Mouse (Mus musculus) erythroid progenitor cell, adult 5-6 weeks (primary cell): ENCODE measurements around the gene Zfp385b. TPM values are rescaled to one million over a fixed set of nuclear protein-coding genes. Genes with fewer than 3 reads are reported as not detected.

Source experiments
- ATAC-seq: replicated peaks from 2 replicates; pipeline ENCODE4 v1.8.0; 2016; ENCODE audit warnings: moderate number of reproducible peaks, mild to moderate bottlenecking, moderate TSS enrichment, inconsistent platforms; ENCODE audit not compliant: poor library complexity, low FRiP score, severe bottlenecking
- total RNA-seq, 2 experiments: library from RNA; stranded (forward) in 1 of 2; stranded (reverse) in 1 of 2; fragments of 150-400 nt in 1 of 2; fragments of 186-747, 209-891 nt in 1 of 2; gene quantifications; 2 replicates each; pipeline versions ENCODE4 v1.2.3 to v1.2.4; 2015 to 2017; ENCODE audit warnings: low replicate concordance in 2 of 2

Gene Zfp385b
- total RNA-seq, 2 experiments from 2014 or later = not detected

DNA sequence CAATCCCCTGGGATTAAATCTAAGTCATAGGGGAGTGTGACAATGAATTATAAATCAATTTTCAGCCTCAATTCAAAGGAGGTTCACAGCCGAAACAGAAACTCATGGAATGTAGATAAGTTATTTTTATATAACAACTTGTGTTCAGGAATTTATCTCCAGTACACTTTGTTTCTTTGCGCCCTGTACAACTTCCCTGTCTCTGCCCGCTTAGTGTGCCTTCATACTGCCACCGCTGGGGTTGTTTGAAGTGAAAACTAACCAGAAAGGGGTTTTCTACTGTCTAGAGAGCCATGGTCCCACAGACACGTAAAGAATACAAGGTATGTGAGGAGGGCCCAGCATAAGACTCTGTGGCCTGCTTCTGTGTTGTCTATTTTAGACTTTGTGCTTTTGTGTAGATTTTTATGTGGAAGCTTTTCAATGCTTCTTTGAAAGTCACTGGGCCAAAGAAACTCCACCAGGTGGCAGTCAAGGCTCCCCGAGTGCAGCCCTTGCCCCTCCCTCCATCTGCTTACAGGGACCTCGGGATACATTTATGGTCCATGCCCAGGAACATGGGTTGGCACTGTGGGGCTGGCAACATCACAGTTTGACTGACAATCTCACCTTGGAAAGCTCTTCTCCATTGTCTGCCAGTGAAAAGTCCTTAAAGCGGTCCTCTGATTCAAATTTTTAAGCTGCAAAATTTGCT lies 23.4 kb downstream of the Zfp385b start:
- no peak for ATAC-seq

DNA sequence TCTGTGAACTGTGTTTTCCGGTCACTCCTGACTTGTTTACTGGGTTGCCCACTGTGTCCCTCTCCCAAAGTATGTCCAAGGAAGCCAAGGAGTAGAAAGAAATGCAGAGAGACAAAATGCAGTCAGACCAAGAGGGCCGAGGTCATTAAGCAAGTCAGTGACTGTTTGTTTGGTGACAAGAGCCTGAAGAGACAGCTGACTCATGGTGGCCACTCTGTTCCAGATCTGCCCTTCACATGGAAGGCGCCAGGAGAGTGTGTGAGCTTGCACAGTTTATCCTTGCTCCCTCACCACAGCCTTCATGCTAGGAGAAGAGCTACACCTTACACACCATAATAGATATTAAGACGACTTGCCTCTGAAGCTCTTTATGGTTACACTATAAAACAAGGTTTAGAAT lies 28.6 kb downstream of the Zfp385b start:
- ATAC-seq = no peak

DNA sequence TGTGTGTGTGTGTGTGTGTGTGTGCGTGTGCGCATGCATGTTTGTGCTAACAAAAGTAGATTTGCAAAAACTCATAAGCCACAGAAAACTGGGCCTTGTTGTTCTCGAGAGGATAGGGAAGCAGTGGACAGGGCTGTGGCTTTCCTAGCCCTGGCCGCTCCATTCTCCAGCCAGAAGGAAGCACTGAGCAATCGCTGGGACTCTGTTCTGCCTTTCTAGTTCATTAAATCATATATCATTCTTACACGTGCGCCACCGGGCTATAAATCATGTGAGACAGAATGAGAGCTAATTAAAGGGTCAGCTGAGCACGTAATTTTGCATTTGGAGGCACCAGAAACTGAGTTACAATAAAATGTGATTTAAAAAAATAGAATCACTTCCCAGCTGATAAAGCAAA lies 29.1 kb downstream of the Zfp385b start:
- no peak for ATAC-seq

DNA sequence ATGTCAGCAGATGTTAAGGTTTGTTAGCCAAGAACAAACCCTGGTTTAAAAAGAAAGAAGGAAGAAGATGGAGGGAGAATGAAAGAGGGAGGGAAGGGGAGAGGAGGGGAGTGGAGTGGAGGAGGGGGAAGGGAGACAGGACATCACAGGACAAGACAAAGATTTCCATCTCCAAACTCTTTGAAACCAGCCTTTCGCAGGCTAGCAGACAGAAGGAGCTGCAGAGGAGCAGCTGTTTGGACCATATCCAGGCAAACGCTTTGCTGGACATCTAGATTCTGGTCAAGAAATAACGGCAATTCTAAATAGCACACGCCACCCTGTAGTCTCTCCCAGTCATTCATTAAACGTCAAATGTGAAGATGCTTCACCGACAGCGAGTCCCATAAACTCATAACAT lies 38.0 kb downstream of the Zfp385b start:
- no peak for ATAC-seq

DNA sequence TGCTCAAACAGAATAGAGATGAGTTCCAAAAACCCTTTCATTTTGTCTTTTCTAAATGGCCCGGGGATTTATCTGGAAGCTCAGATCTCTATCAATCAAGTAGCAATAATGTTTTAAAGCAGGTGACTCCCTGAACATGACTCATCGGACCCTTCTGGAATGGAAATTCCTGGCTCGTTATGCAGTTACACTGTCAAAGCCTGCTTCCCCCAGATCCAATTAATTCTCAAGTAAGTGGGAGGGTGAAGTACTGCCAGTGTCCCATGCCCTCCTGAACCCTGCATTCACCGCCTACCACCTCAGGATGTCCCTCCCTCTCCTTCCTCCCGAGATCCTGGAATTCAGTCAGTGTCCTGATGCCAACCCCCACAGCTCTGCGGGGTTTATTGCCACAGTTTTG lies 41.7 kb downstream of the Zfp385b start:
- ATAC-seq = no peak

DNA sequence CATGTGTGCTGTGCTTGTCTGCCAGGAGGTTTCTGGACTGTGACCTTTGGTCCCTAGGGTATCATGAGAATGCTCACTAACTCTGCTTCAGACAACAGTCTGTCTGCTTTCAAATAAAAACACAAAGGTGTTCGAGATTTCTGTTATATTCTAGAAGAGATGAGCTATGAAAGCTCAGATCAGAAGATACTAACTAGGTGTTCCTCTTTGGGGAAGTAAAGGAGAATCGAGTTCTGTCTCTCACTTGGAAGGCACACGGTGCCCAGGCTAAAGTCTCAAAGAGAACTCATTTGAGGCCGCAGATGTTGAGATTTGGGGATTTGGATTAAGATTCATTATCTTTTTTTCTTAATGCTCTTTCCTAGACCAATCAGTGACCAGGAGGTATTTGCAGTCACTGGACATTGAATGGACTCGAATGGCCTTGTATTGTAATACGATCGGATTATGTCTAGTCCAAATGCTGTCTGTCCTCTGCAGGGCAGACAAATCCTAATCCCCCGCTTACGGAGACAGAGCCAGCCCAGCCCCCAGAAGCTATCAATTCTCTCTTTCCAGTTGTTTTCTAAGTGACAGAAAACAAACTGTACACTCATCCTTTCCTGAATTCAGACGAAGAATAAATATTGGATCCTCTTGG lies 42.3 kb downstream of the Zfp385b start:
- no peak for ATAC-seq

DNA sequence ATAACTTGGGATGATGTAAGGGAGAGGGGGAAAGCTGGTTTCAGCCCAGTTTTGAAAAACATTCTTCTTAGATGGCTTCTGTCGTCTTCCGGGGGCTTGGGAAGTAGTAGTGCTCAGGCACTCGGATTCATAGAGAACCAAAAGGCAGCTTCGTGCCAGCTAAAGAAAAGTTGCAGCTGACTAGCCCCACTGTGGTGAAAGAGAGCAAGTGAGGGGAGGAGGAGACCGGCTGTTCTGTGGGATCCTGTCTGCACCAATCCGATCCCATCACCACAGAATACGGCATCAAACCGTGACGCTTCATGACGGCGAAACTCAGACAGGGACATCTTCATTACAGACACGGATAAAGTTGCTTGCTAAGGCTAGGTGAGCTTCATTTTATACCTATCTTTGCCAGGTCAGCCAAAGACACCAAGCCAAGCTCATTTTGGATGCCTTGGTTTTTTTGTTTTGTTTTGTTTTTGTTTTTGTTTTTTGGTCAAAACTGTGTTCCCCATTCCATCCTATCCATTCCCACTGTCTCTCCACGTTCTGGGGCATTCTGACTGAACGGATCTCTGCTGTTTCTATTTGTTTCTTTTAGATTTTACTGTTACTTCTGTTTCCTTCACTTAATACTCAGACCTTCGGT lies 44.1 kb downstream of the Zfp385b start:
- no peak for ATAC-seq

DNA sequence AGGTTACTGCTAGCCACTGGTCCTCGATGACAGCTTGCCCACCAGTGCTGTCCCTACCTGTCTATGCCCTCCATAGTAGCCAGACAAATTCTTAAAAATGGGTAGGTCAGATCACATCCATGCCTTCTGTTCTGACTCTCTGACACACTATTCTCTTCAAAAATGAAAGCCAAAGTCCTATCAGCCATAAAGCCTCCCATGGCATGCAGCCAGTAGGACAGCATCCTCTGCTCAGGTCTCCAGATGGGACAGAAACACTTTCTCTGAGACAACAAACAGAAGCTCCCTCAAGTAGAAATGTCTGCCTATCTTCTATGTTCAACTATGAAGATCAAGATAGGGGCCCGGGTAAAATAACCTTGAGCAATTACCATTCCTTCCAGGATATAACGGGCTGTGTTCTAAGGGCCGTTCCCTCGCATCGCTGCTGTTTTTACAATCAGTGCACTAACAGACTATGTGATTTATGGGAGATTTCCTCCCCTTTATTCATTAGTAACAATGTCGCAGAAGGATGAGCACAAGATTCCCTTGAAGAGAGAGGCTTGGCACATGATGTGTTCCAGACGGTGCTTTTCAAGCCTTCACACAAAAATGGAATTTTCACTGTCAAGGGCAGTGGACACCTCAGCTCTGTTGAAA lies 49.3 kb downstream of the Zfp385b start:
- no peak for ATAC-seq

DNA sequence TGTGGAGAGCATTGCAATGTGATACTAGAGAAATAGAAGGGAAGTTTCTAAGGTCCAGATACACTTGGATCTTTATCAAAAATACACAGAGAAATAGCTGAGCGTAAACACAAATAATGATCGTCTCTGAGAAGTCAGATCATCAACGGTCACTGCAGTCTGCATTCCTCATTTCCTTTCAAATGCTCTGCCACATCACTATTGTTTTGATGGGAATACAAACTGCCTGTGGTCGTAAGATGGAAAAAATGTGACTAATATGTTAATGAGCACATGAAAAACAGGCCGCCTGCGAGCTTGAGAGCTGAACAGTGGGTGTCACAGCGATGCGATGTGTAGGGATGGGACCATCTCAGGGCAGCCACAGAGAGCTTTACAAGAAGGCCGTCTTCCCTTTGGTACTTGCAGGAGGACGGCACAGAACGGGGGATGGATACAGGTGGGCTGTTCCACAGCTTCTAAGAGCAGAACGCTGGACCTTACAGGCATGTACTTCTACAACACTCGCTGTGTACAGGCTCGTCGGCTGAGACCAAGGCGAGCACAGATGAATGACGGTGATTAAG lies 51.0 kb downstream of the Zfp385b start:
- ATAC-seq = no peak

DNA sequence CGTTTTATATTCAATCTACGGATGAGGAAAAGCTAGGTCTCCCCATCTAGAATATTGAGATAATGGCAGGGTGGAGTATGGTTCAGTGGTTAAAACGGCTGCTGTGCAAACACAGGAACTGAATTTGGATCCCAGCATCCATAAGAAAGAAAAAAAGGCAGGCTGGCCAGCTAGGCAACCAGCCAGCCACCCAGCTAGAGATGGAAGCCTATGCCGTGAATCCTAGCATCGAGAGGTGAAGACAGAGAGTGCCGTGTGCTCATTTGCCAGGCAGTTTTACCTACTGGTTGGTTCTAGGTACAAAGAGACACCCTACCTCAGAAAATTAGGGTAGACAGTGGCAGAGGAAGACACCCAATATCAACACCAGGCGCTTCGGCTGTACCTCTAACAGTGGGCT lies 57.5 kb downstream of the Zfp385b start:
- no peak for ATAC-seq

DNA sequence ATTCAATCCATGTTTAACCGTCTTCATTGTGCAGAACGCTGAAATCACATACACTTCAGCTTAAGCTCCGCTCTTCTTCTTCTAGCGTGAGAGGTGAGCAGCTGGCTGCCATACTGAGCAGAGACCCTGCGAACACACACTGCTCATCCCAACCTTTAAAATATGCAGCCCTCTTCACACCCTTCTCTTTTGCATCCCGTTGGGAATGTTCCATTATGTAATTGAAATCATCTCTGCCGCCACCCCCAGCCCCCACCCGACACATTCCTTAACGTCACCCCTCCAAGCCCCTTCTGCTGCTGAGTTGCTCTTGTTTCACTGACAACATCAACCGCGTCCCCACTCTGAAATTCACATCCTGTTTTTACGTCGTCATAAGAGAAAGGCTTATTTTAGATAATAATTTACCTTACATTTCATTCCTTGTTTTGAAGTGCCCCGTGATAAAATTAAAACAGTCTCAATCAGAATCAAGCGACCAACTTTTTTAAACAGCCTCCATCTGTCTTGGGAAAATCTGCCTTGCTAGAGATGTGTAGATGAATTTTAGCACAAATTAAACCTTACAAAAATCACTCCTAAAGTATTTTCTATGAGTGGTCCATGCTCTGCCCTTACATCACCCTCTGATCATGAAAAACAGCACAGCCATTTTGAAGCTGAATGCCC lies 60.9 kb downstream of the Zfp385b start:
- no peak for ATAC-seq

DNA sequence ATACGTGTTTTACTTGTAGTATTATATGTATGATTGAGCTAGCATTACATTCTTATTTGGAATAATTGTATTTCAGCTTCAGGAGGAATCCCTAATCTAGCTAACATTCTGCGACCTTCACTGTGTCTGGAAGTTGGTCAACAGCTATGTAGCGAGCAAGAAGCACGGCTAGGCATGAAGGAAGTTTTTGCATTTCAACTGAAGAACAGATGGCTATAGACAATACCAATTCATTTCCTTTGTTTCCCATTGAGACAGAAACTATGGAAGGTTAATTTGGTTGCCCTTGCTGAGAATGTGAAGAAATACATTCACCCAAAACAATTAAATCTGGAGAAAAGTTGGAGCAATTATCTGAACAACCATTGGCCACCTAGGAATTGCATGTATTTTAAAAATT lies 66.9 kb downstream of the Zfp385b start:
- no peak for ATAC-seq

DNA sequence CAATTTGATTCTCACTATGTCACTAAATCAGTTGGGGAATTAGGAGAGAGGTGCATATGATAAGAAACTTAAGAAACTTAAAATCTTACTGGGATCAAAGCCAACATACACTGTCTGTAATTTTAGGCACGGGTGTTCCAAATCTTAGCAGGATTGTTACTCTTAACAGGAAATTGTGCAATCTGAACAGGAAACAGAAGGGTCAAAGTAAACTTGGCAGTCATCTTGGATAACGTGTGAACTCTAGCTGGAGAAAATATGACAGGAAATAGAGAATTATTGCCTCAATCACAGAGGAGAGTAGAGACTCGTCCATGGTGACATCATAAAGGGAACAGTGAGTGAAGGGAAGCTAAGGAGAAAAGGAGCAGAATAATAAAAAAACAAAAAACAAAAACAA lies 69.8 kb downstream of the Zfp385b start:
- ATAC-seq = no peak

DNA sequence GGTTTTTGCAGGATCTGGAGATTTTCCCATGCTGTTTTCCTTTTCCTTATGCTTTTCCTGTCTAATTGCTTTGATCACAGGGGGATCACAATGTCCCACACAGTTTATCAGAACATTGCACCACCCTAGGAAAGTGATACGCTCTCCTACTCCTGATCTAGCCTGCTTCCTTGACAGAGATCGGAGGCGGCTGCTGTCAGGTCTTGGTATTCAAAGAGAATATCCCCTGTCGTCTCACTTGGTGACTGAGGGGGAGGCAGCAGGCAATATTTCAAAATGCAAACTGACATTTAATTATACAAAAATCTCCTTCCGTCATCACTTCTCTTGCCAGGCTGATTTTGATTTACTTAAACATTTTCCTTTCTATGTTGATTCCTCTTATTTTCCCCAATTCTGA lies 73.0 kb downstream of the Zfp385b start:
- ATAC-seq = no peak

DNA sequence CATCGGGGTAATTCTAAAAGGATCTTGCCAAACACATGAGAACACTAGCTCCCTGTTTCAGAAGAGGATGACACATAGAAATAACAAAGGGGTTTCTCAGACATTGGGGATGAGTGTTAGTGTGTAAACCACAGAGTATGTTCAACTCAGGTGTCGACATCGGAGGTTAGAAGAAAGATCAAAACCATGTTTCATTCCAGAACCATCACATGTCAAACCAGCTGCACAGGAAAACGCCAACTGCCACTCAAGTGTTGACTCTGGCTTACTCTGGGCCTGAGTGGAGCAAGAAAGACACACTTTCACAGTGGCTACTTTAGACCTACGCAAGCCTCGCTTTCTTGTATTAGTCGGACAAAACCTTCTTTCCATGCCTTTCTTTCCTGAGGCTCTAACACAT lies 74.2 kb downstream of the Zfp385b start:
- ATAC-seq = no peak

DNA sequence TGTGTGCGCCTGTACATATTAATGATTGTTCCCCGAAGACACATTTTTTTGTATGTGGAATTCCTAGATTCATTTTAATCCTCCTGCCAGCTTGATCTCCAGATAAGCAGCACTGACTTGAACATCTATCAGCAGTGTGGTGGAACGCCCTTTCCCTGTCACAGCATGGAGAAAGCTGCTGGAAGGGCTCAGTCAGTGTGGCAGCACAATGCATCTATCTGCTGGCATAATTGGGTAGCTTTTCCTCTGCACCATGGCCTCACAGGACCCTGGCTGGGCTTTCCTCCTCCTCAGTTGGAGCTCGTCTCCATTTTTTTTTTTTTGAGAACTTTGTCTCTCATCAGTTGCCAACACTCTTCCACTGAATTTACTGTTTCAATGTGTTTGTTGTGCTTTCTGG lies 77.1 kb downstream of the Zfp385b start:
- ATAC-seq = no peak

DNA sequence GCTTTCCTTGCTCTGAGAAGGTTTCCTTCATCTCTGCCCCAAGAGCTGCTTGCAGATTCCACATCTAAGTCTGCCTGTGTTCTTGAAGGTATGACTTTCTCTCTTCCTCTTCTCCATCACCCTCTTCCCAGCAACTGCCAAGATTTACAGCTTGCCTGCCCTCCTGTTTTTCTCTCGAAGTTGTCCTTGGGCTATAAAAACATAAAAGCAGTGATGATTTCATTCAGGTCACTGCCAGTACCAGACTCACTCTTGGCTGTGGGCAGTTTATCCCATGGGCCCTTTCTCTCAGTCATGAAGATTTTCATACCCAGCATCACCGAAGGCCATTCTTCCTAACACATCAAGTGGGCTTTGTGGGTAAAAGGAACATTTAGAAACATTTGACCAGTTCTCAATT lies 89.2 kb downstream of the Zfp385b start:
- ATAC-seq = no peak

DNA sequence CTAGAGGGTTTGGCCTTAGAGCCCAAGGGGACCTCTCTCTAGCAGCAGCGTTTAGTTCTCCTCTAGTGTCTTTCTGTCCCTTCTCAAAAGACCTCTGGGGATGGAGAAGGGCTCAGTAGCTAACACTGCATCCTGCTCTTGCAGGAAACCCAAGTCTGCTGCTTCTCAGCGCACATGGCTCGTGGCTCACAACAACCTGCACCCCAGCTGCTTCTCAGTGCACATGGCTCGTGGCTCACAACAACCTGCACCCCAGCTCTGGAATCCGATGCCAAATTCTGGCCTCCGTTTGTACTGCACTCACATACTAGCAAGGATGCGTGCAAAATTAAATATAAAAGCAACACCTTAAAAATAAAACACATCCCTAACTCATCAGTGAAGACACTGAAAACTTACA lies 92.6 kb downstream of the Zfp385b start:
- ATAC-seq = no peak

DNA sequence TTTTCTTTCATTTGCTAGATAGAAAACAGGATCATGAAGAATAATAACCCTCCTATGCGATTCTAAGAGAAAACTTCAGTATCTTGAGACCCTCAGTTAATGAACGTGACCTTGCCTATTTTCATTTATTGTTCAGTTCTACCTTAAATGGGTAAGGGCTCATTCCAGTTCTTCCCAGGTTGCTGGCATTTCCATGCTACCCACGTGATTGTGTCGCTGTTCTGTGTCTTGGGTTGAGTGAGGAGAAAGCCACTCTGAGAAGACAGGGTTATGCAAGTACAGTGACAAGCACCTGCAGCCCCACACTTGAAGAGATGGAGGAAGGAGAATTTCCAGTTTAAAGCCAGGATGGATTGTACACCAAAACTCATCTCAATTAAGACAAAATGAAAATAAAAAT lies 98.6 kb downstream of the Zfp385b start:
- no peak for ATAC-seq

DNA sequence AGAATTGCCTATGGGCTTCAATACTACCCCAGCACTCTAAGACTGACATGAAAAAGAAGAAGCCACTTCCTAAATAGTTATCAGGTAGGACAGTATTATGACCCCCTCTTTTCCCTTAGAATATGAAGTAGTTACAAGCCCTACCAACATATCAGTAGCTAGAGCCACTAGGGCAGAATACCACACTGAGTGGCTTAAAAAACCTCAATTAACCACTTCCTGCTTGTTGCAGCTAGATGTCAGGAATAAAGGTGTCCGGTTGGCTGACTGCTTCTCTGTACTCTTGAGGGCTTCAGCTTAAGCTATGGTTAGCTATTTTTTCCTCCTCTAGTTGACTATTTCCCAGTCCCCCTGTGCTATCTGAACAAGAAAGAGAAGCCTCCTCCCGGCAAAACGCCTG lies 103.1 kb downstream of the Zfp385b start:
- ATAC-seq = no peak
